Mouse (Mus musculus) stomach, embryonic 16.5 days (tissue): ENCODE results near the gene Crtc1. TPM values are rescaled to one million over a fixed set of nuclear protein-coding genes. Genes with fewer than 3 reads are reported as not detected.

Source experiments
- ATAC-seq: fragments of 200-750 bp; cut with Nextera tagmentation; 2 replicates; pipeline ENCODE4 v1.8.0; 2017; ENCODE audit warnings: moderate number of reproducible peaks, moderate TSS enrichment; ENCODE audit not compliant: insufficient read depth, low FRiP score
- H3K27ac ChIP-seq: fragments of 300-500 bp; sonication (generic); 2 replicates; pipeline ENCODE4 v1.5.1; 2014; ENCODE audit warnings: low read length
- H3K27me3 ChIP-seq: fragments of 300-500 bp; sonication (generic); 2 replicates; pipeline ENCODE4 v1.6.1; 2014; ENCODE audit warnings: low read length, control low read depth, mixed read lengths; ENCODE audit not compliant: control insufficient read depth, insufficient read depth
- H3K36me3 ChIP-seq: fragments of 300-500 bp; sonication (generic); 2 replicates; pipeline ENCODE4 v1.6.1; 2014; ENCODE audit warnings: low read length; ENCODE audit not compliant: control insufficient read depth, insufficient read depth
- H3K4me1 ChIP-seq: fragments of 300-500 bp; sonication (generic); 2 replicates; pipeline ENCODE4 v1.6.1; 2014; ENCODE audit warnings: low read length, control low read depth, mixed read lengths; ENCODE audit not compliant: control insufficient read depth, insufficient read depth
- H3K4me2 ChIP-seq: fragments of 300-500 bp; sonication (generic); 2 replicates; pipeline ENCODE4 v1.6.1; 2014; ENCODE audit warnings: low read depth, low read length, mixed read lengths
- H3K4me3 ChIP-seq: fragments of 300-500 bp; sonication (generic); replicated peaks from 2 replicates; pipeline ENCODE4 v1.5.1; 2014; ENCODE audit warnings: mild to moderate bottlenecking, low read length
- H3K9ac ChIP-seq: fragments of 300-500 bp; sonication (generic); 2 replicates; pipeline ENCODE4 v1.6.1; 2014; ENCODE audit warnings: low read length
- H3K9me3 ChIP-seq: fragments of 300-500 bp; sonication (generic); replicated peaks from 2 replicates; pipeline ENCODE4 v1.6.1; 2016; ENCODE audit warnings: low read length, control low read depth; ENCODE audit not compliant: control insufficient read depth
- WGBS: fragments of 180-500 bp; shearing (Covaris S2); extraction: QIAGEN DNeasy Blood & Tissue Kit; methylation state at CpG from one replicate; pipeline ENCODE4 v1.1.7; 2014; 5-methylcytosine and 5-hydroxymethylcytosine counted together
- polyA plus RNA-seq: library from polyadenylated mRNA; unstranded; fragments of >200 nt; fragmentation: Nextera tagmentation; extraction: Ambion mirVana; gene quantifications from 2 replicates; pipeline ENCODE4 v1.2.1, GENCODE M21; 2015

Gene Crtc1
- polyA plus RNA-seq, 1 experiment from 2014 or later: 13.9 TPM

GRCm38 (mm10) chr8:70343076-70343475 is 96.3 kb downstream of the Crtc1 start:
- no peaks in the 10 kb centered on the region for H3K4me1 ChIP-seq
- no peak overlapping the region for H3K27ac ChIP-seq
- H3K4me2 ChIP-seq: no peak overlapping the region
- no peaks in the 10 kb centered on the region for H3K27me3 ChIP-seq
- no peak overlapping the region for H3K4me3 ChIP-seq
- no peak for ATAC-seq
- H3K9me3 ChIP-seq: no peaks in the 10 kb centered on the region
- peaks cover 29% of the 10 kb centered on the region; the same call in 1 of the 2 replicates for H3K36me3 ChIP-seq
- WGBS: 62% methylated on average over 7 of the region's 7 CpGs
- no peak overlapping the region for H3K9ac ChIP-seq

- ATAC-seq: no peak
- Histone ChIP-seq H3K9me3 (no peaks in the 10 kb centered on the region), H3K4me2 (no peak overlapping the region), H3K9ac (no peak overlapping the region), H3K4me1 (no peaks in the 10 kb centered on the region), H3K27me3 (no peaks in the 10 kb centered on the region), H3K4me3 (no peak overlapping the region), H3K36me3 (peaks cover 33% of the 10 kb centered on the region; the same call in 1 of the 2 replicates), H3K27ac (no peak overlapping the region)
- WGBS: 91% methylated on average over 14 of the region's 14 CpGs
These were observed 97.4 kb downstream of the Crtc1 start for GRCm38 (mm10) chr8:70342007-70342406.

GRCm38 (mm10) chr8:70340659-70341058 is 98.7 kb downstream of the Crtc1 start:
- H3K4me2 ChIP-seq: no peak overlapping the region
- H3K4me1 ChIP-seq: no peaks in the 10 kb centered on the region
- no peak overlapping the region for H3K27ac ChIP-seq
- H3K36me3 ChIP-seq: peaks cover 43% of the 10 kb centered on the region; the same call in 1 of the 2 replicates
- no peak for ATAC-seq
- WGBS: 88% methylated on average over 7 of the region's 7 CpGs
- no peaks in the 10 kb centered on the region for H3K9me3 ChIP-seq
- H3K9ac ChIP-seq: no peak overlapping the region
- no peak overlapping the region for H3K4me3 ChIP-seq
- H3K27me3 ChIP-seq: no peaks in the 10 kb centered on the region

GRCm38 (mm10) chr8:70338931-70339330 is 100.4 kb downstream of the Crtc1 start:
- no peak overlapping the region for H3K4me2 ChIP-seq
- H3K9ac ChIP-seq: no peak overlapping the region
- no peaks in the 10 kb centered on the region for H3K4me1 ChIP-seq
- no peaks in the 10 kb centered on the region for H3K27me3 ChIP-seq
- ATAC-seq: no peak
- no peak overlapping the region for H3K4me3 ChIP-seq
- 89% methylated on average over 7 of the region's 7 CpGs for WGBS
- peaks cover 52% of the 10 kb centered on the region; the same call in 1 of the 2 replicates for H3K36me3 ChIP-seq
- no peaks in the 10 kb centered on the region for H3K9me3 ChIP-seq
- H3K27ac ChIP-seq: no peak overlapping the region

- no peak overlapping the region for H3K9ac ChIP-seq
- peaks cover 12% of the 10 kb centered on the region; the same call in 1 of the 2 replicates for H3K4me1 ChIP-seq
- no peak overlapping the region for H3K27ac ChIP-seq
- 96% methylated on average over 6 of the region's 6 CpGs for WGBS
- peaks cover 41% of the 10 kb centered on the region for H3K36me3 ChIP-seq
- no peak overlapping the region for H3K4me2 ChIP-seq
- no peaks in the 10 kb centered on the region for H3K9me3 ChIP-seq
- ATAC-seq: no peak
- H3K4me3 ChIP-seq: no peak overlapping the region
- H3K27me3 ChIP-seq: no peaks in the 10 kb centered on the region
These were observed 106.5 kb downstream of the Crtc1 start for GRCm38 (mm10) chr8:70332878-70333202.

Other genes with a start within 250 kb of the Crtc1 start
- gene Slc25a42, start 227.3 kb downstream of the Crtc1 start, polyA plus RNA-seq: 5.1 and 6.1 TPM in 2 replicates
- 25.6 and 26.4 TPM in 2 replicates for gene Sugp2, start 205.4 kb downstream of the Crtc1 start, polyA plus RNA-seq
- 25.3 and 27.0 TPM in 2 replicates for gene Armc6, start 205.1 kb downstream of the Crtc1 start, polyA plus RNA-seq
- 27.3 and 32.5 TPM in 2 replicates for gene Homer3, start 156.8 kb downstream of the Crtc1 start, polyA plus RNA-seq
- gene Ddx49, start 137.1 kb downstream of the Crtc1 start, polyA plus RNA-seq: 48.8 and 50.4 TPM in 2 replicates
- 354 and 410 TPM in 2 replicates for gene Cope, start 137.1 kb downstream of the Crtc1 start, polyA plus RNA-seq
- 3.8 and 4.1 TPM in 2 replicates for gene Cers1, start 123.8 kb downstream of the Crtc1 start, polyA plus RNA-seq
- 1.4 and 2.1 TPM in 2 replicates for gene Gdf1, start 109.8 kb downstream of the Crtc1 start, polyA plus RNA-seq
- gene Upf1, start 86.3 kb downstream of the Crtc1 start, polyA plus RNA-seq: 7.4 and 8.2 TPM in 2 replicates
- 0.15 and 0.25 TPM in 2 replicates for gene Comp, start 66.0 kb downstream of the Crtc1 start, polyA plus RNA-seq
- 24.2 and 24.9 TPM in 2 replicates for gene Klhl26, start 37.4 kb upstream of the Crtc1 start, polyA plus RNA-seq
- gene Tmem59l, start 47.8 kb upstream of the Crtc1 start, polyA plus RNA-seq: 2.8 and 4.3 TPM in 2 replicates
- 3.4 and 4.9 TPM in 2 replicates for gene Crlf1, start 53.6 kb upstream of the Crtc1 start, polyA plus RNA-seq
- gene Rex1bd, start 67.2 kb upstream of the Crtc1 start, polyA plus RNA-seq: 118 and 125 TPM in 2 replicates
- gene Uba52, start 71.2 kb upstream of the Crtc1 start, polyA plus RNA-seq: 719 and 930 TPM in 2 replicates
- 291 and 298 TPM in 2 replicates for gene Fkbp8, start 88.1 kb upstream of the Crtc1 start, polyA plus RNA-seq
- 53.6 and 53.9 TPM in 2 replicates for gene Kxd1, start 88.4 kb upstream of the Crtc1 start, polyA plus RNA-seq
- gene Ell, start 99.9 kb upstream of the Crtc1 start, polyA plus RNA-seq: 18.6 and 20.5 TPM in 2 replicates
- 104 and 111 TPM in 2 replicates for gene Isyna1, start 154.8 kb upstream of the Crtc1 start, polyA plus RNA-seq
- gene Ssbp4, start 169.3 kb upstream of the Crtc1 start, polyA plus RNA-seq: 65.2 and 68.3 TPM in 2 replicates
- gene Lrrc25, start 176.6 kb upstream of the Crtc1 start, polyA plus RNA-seq: 2.9 and 3.0 TPM in 2 replicates
- 0.57 and 0.60 TPM in 2 replicates for gene Gdf15, start 192.9 kb upstream of the Crtc1 start, polyA plus RNA-seq
- gene Pgpep1, start 220.8 kb upstream of the Crtc1 start, polyA plus RNA-seq: 47.4 and 57.5 TPM in 2 replicates
- 154 and 173 TPM in 2 replicates for gene Lsm4, start 233.7 kb upstream of the Crtc1 start, polyA plus RNA-seq